Mouse (Mus musculus) cerebellum, adult 11 months (tissue): Measurements from ENCODE around the gene Zdhhc12.
"Not testable (repeated sequence)": the region's sequence is repeated elsewhere in the genome, so short reads cannot be mapped to it uniquely, and the experiment has no call there.

Source experiments
- DNase-seq: peaks from one replicate; pipeline ENCODE4 v3.0.0; 2022

Zdhhc12 gene

GRCm38 (mm10) chr2:30063235-30063634 is 30.2 kb downstream of the Zdhhc12 start:
- no peak for DNase-seq

GRCm38 (mm10) chr2:30062249-30063093 is 31.0 kb downstream of the Zdhhc12 start:
- DNase-seq = peak; percentile 51

GRCm38 (mm10) chr2:30061215-30062166 is 32.0 kb downstream of the Zdhhc12 start:
- DNase-seq = no peak

- no peak for DNase-seq
These were observed 35.0 kb downstream of the Zdhhc12 start for GRCm38 (mm10) chr2:30058418-30058817.

GRCm38 (mm10) chr2:30057223-30057904 is 36.1 kb downstream of the Zdhhc12 start, which contains the start of gene Set:
Gene Set, plus strand, starts transcription at chr2:30057378.
- no peak for DNase-seq

- no peak for DNase-seq
These were observed 36.7 kb downstream of the Zdhhc12 start for GRCm38 (mm10) chr2:30056736-30057135.

GRCm38 (mm10) chr2:30055310-30055709 is 38.1 kb downstream of the Zdhhc12 start:
- DNase-seq = not testable (repeated sequence)

- no peak for DNase-seq
These were observed 41.3 kb downstream of the Zdhhc12 start for GRCm38 (mm10) chr2:30051992-30052761.

- DNase-seq = no peak
These were observed 43.6 kb downstream of the Zdhhc12 start for GRCm38 (mm10) chr2:30049831-30050230.

- DNase-seq = peak; percentile 97
These were observed 44.6 kb downstream of the Zdhhc12 start, which contains the start of gene Wdr34 for GRCm38 (mm10) chr2:30048699-30049388. Gene Wdr34, minus strand, starts transcription at chr2:30048881.

- DNase-seq = no peak
These were observed 45.3 kb downstream of the Zdhhc12 start for GRCm38 (mm10) chr2:30048101-30048501.

GRCm38 (mm10) chr2:30047127-30047526 is 46.3 kb downstream of the Zdhhc12 start:
- DNase-seq = no peak

- no peak for DNase-seq
These were observed 48.9 kb downstream of the Zdhhc12 start for GRCm38 (mm10) chr2:30044550-30044949.

GRCm38 (mm10) chr2:30042445-30042844 is 51.0 kb downstream of the Zdhhc12 start:
- peak; percentile 65 for DNase-seq
